Mouse (Mus musculus): Measurements from ENCODE around the gene Gm20547. TPM values are rescaled to one million over a fixed set of nuclear protein-coding genes. Genes with fewer than 3 reads are reported as not detected.
"Not testable (repeated sequence)": the region's sequence is repeated elsewhere in the genome, so short reads cannot be mapped to it uniquely, and the experiment has no call there.

The Gm20547 gene
- polyA plus RNA-seq, 1 experiment, result not detected

- DNase-seq (ENCODE audit: low read depth), result no peak
Observed at GRCm38 (mm10) chr17:34853511-34853910, 28.3 kb downstream of the Gm20547 start.

DNA sequence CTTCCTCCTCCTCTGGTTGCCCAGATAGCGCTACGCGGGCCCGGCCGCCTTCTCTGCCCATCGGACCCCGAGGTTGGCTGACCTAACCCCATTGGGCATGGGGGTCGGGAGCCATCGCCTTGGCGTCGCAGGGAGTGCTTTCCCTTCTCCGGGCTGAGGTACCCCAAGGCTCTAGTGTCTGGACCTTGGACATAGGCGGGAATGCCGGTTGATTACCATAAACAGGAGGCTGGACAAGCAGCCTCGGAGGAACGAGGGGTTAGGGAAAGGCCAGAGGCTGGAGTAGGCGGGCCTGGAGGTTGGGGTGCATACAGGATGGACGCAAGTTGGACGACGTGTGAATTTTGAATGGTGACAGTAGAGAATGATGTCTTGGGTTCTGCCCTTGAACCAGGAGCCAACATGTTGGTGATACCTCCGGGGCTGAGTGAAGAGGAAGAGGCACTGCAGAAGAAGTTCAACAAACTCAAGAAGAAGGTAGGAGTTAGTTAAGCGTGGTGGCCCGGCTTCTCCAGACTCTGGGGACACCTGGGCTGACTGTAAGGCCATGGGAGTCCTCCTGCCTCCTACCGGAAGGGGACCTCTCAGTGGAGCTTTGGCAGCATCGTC is 31.2 kb downstream of the Gm20547 start:
- DNase-seq (ENCODE audit: low read depth), result no peak

- DNase-seq (ENCODE audit: low read depth), result no peak
Observed at GRCm38 (mm10) chr17:34849722-34850516, 31.9 kb downstream of the Gm20547 start, which contains the start of the genes Skiv2l and Nelfe. Gene Skiv2l, minus strand, starts transcription at chr17:34850210. Gene Nelfe, plus strand, starts transcription at chr17:34850391.

DNA sequence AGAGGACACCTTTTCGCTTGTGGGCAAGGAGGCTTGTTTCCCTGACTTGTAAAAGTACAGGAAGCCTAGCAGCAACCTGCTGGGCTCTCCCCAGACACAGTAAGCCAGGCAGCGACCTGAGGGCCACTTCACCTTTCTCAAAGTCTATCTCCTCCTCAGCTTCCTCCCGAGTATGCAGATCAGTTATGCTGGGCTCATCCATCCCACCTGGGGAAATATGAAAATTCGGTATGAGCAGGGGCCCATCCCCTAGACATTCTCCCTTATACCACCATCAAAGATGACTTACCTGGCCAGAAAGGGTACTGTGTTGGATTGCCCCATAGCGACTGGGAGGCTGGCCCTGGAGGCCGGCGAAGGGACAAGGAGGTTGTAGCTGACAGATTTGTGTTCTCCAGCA is 34.2 kb downstream of the Gm20547 start:
- no peak for DNase-seq (ENCODE audit: low read depth)

DNA sequence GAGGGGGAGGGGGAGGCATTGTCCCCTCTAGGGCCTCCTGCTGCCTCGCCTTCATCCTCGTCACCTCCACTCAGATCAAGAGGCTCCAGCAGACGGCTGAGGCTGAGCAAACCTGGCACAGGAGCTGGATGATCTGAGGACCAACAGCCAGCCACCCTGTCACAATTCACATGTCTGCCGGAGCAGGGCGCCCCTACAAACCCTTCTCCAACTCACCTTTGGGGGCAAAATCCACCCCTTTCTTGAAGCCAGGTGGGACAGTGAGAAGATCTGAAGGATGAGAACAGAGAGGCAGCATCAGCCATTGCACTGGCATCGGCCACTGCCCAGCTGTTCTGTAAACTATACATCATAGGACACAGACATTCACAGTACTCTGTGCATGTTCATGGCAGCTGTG is 34.6 kb downstream of the Gm20547 start:
- no peak for DNase-seq (ENCODE audit: low read depth)

- no peak for DNase-seq (ENCODE audit: low read depth)
Observed at GRCm38 (mm10) chr17:34844884-34845283, 37.0 kb downstream of the Gm20547 start.

- no peak for DNase-seq (ENCODE audit: low read depth)
Observed at GRCm38 (mm10) chr17:34840736-34841307, 41.0 kb downstream of the Gm20547 start.

- DNase-seq (ENCODE audit: low read depth), result no peak
Observed at GRCm38 (mm10) chr17:34838785-34839184, 43.1 kb downstream of the Gm20547 start.

GRCm38 (mm10) chr17:34837464-34838324 is 44.1 kb downstream of the Gm20547 start:
- DNase-seq (ENCODE audit: low read depth), result no peak

- peak; percentile 42 for DNase-seq (ENCODE audit: low read depth)
Observed at GRCm38 (mm10) chr17:34836856-34837221, 45.0 kb downstream of the Gm20547 start, which contains the start of the genes Stk19 and Dxo. Gene Stk19, minus strand, starts transcription at chr17:34836945. Gene Dxo, plus strand, starts transcription at chr17:34837019.

- DNase-seq (ENCODE audit: low read depth), result no peak
Observed at GRCm38 (mm10) chr17:34836155-34836855, 45.5 kb downstream of the Gm20547 start.

- DNase-seq (ENCODE audit: low read depth), result not testable (repeated sequence)
Observed at GRCm38 (mm10) chr17:34830776-34831175, 51.1 kb downstream of the Gm20547 start.

DNA sequence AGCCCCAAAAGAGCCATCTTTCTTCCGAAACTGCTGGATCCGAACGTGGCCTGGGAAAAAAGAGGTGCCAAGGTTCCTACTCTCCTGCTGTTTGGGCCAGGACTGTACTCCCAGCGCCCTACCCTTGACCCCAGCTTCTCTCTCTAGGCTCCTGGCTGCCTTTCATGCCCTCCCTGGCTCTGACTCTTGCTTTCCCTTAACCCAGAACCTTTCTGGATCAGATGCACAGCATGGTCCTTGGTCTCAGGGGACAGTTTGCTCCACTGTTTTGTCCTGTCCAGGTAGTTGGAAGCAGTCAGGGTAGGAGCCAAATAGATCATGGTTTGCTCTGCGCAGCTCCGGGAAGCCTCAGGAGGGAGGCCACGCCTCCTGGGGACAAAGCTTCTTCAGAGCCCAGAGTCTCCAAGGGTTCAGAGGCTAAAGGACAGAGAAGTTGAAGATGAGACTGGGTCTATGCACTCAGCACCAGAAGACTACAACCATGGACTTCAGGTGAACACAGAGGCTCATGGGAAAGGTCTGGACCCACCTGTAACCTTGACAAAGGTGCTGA is 66.9 kb downstream of the Gm20547 start:
- DNase-seq (ENCODE audit: low read depth), result no peak

DNA sequence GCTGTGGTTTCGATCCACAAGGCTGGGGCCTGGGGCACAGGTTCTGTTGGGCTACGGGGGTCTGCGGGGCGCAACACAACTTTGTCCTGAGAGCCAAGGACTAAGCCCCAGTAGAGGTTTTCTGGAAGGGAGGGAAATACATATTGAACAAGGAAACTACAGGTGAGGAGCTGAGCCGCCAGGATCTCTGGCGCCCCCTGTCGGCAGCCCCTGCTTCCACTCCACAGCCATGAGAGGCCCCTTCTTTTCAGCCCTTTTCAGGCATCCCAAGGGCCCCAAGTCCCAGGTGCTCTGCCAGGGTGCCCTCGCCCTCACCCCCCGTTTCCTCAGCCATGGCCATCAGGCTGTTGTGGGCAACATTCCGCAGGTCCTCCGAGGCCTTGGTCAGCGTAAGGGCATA is 68.1 kb downstream of the Gm20547 start:
- DNase-seq (ENCODE audit: low read depth), result not testable (repeated sequence)

DNA sequence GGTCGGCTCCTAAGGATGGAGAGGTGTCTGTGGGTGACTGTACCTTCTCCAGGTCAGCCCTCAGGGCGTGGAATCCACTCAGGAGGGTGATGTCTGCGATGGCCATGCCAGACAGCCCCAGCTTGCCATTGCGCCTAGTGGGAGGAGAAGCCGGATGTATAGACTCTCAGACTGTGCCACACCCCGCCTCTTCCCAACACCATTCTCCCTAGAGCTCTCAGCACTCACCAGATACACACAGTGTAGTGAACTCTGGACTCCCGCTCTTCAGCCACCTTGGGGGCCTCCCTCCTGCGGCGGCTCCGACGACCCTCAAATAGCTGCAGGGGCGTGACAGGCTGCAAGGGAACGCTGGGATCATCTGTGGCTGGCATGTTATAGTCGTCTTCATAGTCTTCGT is 70.6 kb downstream of the Gm20547 start:
- no peak for DNase-seq (ENCODE audit: low read depth)

DNA sequence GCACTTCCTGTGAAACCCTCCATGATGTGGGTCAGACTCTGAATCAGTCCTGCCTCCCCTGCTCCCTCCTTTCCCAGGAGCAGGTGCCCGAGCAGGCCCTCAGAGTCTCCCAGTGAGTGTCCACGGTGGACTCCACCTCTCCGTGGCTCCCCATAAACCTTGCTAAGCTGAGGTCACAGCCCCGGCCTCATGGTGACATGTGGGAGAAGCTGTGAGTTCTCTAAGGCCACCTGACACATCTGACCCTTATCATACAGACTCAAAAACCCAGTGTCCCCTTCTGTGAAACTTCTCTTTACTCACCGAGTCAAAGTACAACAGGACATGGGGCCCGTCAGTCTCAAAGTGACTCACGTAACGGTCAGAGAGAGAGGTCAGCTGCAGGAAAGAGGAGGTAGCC is 71.0 kb downstream of the Gm20547 start:
- not testable (repeated sequence) for DNase-seq (ENCODE audit: low read depth)

- DNase-seq (ENCODE audit: low read depth), result not testable (repeated sequence)
Observed at GRCm38 (mm10) chr17:34810411-34810810, 71.4 kb downstream of the Gm20547 start.

DNA sequence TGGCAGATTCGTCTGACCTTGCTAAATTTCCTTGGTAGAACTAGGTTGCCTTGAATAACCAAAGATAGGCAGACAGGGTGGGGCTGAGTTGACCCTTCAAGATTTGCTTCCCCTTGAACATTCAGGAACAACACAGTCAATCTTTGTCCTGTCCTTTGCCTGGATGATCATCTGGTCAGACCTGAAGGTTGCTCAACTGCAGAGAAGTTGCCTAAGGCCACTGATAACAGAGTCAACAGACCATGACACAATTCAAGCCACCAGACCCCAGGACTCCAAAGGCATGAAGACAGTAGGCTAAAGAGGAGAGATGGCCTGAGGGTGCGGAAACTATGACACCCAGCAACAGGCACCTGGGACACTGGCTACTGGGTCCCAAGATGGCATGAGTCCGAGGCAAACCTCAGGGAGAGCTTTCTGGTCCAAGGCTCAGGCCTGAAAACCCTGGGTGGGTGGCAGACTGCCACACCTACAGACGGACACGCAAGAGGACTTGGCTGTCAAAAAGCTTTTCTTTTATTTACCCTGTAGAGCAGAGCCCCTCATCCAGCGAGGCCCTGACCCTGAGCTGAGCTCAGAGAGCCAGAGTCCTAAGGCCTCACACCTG is 73.1 kb downstream of the Gm20547 start:
- DNase-seq (ENCODE audit: low read depth), result no peak

DNA sequence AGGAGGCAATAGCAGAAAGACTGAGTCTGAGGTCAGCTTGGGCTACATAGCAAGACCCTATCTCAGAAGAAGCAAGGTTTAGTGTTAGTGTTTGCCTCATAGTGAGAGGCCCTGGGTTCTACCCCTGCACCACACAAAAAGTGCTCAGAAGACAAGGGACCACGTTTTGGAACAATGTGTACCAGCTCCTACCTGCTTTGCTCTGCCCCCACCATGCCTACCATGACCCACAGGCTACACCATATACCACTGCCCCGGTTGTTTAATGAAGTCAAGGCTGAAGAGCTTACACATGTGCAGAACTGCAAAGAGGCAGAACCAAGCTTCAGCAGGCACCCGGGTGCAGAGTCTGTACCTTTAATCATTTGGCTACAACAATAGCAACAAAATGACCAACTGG is 74.7 kb downstream of the Gm20547 start:
- DNase-seq (ENCODE audit: low read depth), result no peak

Data from gonadal fat pad, adult 2 months (tissue).